Mouse (Mus musculus) gastrocnemius, adult 18-20 months (tissue): ENCODE results near the gene Gas1. TPM values are rescaled to one million over a fixed set of nuclear protein-coding genes. Genes with fewer than 3 reads are reported as not detected.

ENCODE experiments used
- DNase-seq: peaks from one replicate; pipeline ENCODE4 v3.0.0; 2021; ENCODE audit warnings: low spot score
- long read RNA-seq, 2 experiments: library from polyadenylated mRNA; stranded (forward); transcript quantifications; one replicate each; pipeline ENCODE4 v2.0.0; 2021
- total RNA-seq, 2 experiments: library from RNA; stranded (reverse); gene quantifications; 2 replicates each; pipeline ENCODE4 v1.2.3; 2021

Gas1 gene
- total RNA-seq, result 10 to 100 TPM; 10.5 to 12.5 TPM
- long read RNA-seq, experiment 1, transcript Gas1-202 (1 exons, 1,155 nt), result major isoform, 44 of 54 reads
- long read RNA-seq, experiment 1, partial matches to known transcripts, result 0 of 54 reads
- long read RNA-seq, experiment 1, other reads (novel, unspliced or antisense), result 7 of 54 reads
- long read RNA-seq, experiment 2, transcript Gas1-202 (1 exons, 1,155 nt), result major isoform, 22 of 24 reads
- long read RNA-seq, experiment 2, partial matches to known transcripts, result 0 of 24 reads
- long read RNA-seq, experiment 2, other reads (novel, unspliced or antisense), result 1 of 24 reads

DNA sequence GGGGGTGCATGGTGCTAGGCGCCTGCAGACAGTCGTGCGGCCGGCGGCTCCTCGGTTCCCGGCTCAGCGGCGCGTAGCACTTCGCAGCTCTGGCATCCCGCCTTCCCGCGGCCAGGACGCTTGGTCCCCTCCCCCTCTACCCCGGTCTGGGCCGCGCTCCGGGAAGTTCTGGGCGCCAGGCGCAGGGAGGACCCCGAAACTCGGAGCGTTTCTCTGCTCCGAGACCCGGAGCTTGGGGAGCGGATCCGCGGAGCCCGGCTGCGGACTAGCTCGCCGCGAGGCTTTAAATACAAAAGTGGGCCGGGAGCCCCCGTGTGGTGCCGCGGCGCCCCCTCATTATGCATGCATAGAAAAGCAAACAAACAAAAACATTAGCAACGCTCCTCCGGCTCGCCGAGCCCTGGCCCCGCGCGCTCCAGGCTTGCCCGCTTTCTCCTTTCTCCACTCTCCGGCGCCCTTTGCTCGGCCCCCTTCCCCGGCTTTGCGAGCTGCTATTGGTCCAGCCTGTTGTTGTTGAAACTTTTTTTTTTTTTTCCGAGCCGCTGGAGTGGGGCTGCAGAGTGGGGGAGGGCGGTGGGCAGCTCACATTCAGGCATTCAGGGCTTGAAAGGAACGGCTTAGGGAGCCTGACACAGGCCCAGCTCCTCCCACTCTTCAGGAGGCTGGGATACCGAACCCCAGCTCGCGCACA, at the start of gene Gas1:
Gene Gas1, minus strand, starts transcription at position 260 of the 691 bp plus-strand sequence.
- DNase-seq, result peak; percentile 86

GRCm38 (mm10) chr13:60226251-60226836, 49.2 kb upstream of the Gas1 start:
- DNase-seq, result no peak

- no peak for DNase-seq
These were observed 48.6 kb upstream of the Gas1 start for GRCm38 (mm10) chr13:60225736-60226135.

GRCm38 (mm10) chr13:60225276-60225675, 48.1 kb upstream of the Gas1 start:
- DNase-seq, result no peak

DNA sequence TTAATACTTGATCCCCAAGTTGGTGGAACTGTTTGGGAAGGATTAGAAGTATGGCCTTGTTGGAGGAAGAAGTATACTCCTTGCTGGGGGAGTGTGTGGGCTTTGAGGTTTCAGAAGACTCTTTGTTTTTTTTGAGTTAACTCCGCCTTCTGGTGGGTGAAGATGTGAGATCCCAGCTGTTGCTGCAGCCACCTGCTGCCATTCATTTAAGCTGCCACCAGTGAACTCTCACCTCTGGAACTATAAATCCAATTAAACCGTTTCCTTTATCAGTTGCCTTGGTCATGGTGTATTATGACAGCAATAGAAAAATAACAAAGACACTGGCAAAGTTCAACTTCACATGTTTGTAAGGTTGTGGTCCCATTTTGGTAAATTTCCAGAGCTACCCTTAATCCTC, 46.6 kb upstream of the Gas1 start:
- no peak for DNase-seq

DNA sequence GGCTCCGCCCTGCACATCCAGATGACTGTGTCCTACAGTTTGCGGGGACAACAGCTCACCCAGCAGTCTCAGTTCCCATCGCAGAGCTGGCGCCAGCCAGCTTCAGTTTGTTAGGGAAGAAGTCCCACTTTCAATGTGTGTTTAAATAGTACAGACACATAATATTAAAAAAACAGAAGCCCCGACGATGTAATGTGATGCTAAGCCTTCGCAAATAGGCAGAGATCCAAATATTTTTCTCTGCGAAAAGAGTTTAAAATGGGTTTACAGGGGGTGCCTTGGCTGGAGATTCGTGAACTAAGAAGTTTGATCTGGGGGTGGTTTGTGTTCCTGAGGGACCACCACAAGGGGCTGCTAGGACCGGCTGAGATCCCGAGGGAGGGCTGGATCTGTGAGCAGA, 45.2 kb upstream of the Gas1 start:
- no peak for DNase-seq

GRCm38 (mm10) chr13:60213896-60214295, 36.7 kb upstream of the Gas1 start:
- no peak for DNase-seq

GRCm38 (mm10) chr13:60207135-60207601, 30.0 kb upstream of the Gas1 start:
- DNase-seq, result no peak

- DNase-seq, result no peak
These were observed 27.6 kb upstream of the Gas1 start for GRCm38 (mm10) chr13:60204746-60205145.

GRCm38 (mm10) chr13:60193273-60193672, 16.1 kb upstream of the Gas1 start:
- no peak for DNase-seq

DNA sequence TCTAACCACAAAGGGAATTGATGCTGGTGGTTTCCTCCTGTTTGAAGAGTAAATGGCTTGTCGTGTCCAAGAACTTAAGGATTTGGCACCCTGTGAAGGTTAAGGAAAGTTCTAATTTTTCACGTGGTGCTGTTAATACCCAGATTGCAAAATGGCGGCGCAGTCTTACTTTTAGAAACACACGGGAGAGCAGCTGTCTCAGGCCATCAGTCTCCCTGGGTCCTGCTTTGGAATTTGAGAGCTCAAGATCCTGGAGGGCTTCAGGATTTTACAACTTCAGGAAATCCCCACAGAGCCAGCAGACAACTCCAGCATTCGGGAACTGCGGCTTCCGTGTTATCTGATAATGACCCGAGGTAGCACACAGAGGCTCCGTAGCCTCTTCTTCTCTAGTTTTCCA, 12.8 kb upstream of the Gas1 start:
- DNase-seq, result no peak

GRCm38 (mm10) chr13:60188952-60189351, 11.8 kb upstream of the Gas1 start:
- no peak for DNase-seq

DNA sequence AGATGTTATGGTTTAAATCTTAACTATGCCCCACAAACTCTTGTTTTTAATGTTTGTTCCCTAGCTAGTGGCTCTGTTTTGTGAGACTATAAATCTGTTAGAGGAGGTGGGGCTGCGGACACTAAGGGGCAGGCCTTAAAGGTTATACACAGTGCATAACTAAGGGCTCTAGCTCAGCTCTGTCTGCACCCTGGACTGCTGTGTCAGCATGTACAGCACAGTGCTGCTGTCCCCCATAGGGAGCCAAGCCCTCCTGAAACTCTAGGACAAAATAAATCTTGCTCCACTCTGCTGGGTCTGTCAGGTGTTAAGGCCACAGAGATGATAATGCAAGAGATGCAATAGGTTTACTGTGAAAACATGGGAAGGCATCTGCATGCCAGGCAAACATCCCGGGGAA, 10.1 kb upstream of the Gas1 start:
- DNase-seq, result no peak

GRCm38 (mm10) chr13:60182346-60182745, 5.2 kb upstream of the Gas1 start:
- DNase-seq, result no peak

GRCm38 (mm10) chr13:60179641-60180040, 2.5 kb upstream of the Gas1 start:
- no peak for DNase-seq

DNA sequence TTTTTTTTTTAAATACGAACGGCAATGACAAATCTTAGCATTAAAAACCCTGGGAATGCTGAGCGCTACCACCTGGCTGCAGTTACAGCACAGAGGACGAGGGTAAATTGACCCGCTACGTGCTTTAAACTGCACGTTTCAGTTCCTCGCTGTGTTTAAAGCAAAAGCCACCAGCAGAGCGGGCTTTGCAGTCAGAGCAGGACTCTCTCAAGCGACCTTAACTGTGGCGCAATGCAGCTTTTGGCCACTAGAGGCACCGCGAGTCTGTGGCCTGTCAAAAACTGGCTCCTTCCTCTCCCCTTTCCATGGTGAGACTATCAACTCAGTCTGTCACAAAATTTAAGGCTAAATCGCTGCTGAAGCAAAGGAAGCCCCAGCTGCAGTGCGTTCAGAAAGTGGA, 1.3 kb upstream of the Gas1 start:
- DNase-seq, result peak; percentile 95

- no peak for DNase-seq
These were observed 589 bp upstream of the Gas1 start for GRCm38 (mm10) chr13:60177797-60178110.

DNA sequence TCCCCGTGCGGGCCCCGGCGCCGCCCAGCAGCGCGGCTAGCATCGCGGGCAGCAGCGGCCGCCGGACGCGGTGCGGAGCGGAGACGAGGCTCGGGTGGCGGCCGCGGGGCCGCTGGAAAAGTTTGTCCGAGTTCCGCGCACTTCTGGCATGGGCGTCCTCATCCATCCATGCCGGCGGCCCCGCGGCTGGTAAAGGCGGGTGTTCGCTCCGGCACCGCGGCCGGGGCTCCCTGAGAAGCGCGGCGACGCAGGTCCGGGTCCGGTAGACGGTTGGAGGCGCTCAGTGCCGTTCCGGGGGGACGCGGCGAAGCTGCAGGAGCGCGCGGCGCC, 424 bp downstream of the Gas1 start:
- DNase-seq, result no peak

DNA sequence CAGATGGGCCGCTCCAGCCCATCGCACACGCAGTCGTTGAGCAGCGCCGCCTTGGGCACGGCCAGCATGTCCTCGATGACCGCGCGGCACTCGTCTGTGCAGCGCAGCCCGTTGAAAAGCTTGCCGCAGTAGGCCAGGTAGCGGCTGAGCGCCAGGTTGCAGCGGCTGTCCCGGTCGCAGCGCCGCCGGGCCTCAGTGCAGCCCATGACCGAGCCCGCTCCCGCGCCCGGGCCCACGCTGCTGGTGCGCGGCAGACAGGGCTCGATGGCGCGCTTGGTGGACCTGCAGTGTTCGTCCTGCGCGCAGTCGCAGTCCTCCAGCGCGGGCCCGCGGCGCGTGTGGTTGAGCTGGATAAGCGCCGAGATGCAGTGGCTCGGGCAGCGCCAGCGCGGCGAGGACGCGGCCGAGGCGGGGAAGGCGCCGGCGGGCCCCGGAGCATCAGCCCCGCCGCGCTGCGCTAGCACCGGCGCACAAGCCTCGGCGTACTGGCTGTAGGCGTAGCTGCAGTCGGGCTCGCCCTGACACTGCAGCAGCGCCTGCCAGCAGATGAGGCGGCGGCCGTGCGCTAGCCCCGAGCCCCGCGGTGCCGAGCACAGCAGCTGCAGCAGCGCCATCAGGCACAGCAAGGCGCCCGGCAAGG, 909 bp downstream of the Gas1 start:
- DNase-seq, result no peak

GRCm38 (mm10) chr13:60175490-60176135, 1.6 kb downstream of the Gas1 start:
- no peak for DNase-seq

DNA sequence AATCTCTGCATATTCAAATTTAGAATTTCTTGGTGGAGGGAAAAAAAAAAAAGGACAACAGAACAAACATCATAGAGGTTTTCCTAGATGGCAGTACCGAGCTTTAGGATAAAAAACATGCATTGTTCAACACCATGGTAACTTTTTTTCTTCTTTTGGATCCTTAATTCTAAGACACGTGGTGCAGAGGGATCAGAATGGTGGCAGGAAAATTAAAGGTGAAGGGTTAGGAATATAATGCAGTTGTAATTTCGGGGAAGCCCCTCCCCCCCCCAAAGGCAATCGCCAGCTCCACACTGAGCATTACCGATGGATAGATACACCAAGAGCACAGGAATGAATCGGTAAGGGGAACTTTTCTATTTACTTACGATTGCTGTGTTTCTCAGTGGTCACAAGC, 2.2 kb downstream of the Gas1 start:
- no peak for DNase-seq
